Mouse (Mus musculus) kidney, postnatal 4 days (tissue): ENCODE measurements at regions not wholly inside any gene's neighbourhood (a gene's known extent, or its start where the extent isn't known, plus 50 kb on each side); places are given as distances from the start of the nearest gene placed in this dataset.

Experiments used
- DNase-seq, 2 experiments: peaks; one replicate each; pipeline ENCODE4 v3.0.0; 2021; ENCODE audit warnings: mixed read lengths in 2 of 2

DNA sequence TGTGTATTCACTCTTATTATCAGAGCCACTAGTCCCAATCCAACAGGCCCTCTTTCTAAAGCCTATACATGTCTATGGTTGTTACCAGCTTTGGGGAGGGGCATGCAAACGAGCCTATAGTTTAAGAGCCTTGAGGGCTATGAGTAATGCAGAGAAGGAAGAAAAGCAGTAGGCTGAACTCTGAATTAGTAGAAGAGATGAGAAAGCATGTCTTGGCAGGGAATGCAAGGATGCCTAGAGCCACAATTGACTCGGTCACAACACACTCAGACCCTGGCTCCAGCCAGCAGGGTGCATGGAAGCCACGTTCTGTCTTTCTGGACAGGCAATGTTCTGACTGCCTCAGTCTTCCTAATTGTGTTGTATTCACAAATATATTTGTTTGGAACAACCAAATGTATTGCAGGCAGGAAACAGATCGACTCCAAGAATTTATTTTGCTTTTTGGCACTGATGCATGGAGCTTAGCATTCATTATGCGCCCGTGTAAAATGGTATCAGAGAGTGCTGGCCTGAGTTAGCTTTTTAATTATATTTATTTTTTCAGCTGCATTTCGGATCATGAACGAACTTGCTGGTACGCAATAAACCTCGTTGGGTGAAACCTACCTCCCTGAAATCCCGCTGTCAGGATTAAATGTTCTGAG, 110.2 kb downstream of the Rybp start:
- no peak for DNase-seq

DNA sequence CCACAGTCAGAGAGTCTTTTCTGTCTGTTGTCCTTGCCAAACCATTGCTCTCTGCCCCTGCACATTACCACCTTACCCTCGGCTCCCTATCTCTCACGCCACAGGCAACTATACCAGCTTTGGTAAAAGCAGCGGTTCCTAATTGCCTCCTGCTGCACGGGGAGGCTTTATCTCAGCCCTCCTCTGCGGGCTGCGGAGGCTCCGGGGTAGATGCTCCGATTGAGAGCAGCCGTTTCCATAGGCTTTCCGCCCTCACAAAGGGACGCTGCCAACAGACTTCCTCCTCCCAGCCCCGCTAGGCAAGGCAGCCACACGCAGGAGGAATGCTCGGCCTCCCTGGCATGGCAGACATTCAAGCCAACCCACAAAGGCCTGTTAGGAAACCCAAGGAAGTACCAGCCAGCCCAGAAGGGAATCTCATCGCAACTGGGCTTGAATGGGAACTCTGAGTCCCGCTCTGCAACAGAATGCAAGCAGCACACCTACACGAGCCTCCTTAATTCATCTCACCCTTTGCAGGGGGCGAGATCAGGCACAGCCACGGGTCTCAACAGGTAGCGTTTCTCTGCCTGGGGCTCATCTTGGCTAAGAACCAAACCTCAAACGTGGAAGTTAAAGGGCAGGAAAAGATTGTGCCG, 116.5 kb downstream of the Rybp start:
- DNase-seq, result peak; percentile 55 to 61

DNA sequence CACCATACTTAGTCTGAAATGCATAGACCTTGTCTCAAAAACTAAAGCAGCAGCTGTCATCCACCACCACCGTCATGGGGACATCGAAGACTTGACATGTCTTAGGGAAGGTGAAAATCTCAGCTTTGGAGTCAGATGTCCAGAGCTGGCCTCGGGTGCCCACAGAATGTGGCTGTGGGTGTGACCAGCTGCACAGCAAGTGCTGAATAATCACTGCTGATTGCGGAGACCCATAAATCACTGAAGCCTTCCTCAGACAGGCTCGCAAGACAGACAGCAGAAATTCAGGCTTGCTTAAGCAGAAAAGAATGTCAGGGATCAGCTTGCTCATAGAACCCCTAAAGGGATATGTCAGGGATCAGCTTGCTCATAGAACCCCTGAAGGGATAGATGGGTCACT, 120.0 kb downstream of the Rybp start:
- DNase-seq, result no peak

DNA sequence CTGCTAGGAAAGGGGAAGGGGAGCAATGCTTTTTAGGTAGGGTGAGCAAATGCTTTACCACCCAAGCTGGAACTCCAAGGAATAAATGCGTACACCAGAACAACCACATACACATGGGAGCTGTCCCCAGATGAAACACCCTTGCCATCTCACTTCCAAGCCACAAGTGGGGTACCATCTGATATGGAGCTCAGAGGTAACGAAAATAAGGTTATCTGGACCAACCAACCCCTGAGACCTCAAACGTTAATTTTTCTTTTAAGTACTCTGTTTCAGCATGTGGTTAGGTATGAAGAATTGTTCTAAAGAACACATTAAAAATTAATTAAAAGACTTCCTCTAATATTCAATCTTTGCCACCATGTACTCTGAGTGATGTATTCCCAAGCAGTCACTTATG, 121.5 kb downstream of the Rybp start:
- no peak for DNase-seq

DNA sequence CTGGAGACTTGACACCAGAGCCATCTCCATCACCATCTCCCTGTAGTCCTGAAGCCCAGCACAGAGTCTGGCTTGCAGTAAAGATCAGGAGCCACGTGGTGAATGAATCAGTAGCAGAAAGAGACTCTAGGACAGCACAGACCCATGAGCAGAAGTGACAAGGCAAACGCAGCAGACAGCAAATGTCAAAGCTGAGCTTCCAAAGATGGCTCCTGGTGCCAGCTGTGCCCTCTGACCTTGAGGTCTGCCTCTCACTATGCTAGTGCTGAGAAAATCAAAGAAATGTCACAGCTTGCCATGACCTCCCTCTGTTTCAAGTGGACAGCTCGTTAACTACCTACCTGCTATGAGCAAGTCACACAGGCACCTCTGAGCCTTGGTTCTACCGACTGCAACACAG, 123.1 kb downstream of the Rybp start:
- no peak for DNase-seq

DNA sequence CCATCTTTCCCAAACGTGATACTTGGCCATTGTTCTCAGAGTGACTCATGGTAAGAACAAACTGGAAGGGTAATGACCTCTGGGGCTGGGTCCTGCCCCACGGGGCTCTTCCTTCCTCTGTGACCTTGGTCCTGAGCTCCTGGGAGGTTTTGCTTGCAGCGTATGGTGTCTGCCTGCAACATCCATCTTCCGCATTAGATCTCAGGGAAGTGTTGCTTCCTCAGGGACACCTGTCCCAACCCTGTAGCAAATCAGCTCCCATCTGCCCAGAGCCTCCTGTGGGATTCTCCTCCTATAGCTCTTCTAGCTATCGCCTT, 123.5 kb downstream of the Rybp start:
- DNase-seq, result no peak

DNA sequence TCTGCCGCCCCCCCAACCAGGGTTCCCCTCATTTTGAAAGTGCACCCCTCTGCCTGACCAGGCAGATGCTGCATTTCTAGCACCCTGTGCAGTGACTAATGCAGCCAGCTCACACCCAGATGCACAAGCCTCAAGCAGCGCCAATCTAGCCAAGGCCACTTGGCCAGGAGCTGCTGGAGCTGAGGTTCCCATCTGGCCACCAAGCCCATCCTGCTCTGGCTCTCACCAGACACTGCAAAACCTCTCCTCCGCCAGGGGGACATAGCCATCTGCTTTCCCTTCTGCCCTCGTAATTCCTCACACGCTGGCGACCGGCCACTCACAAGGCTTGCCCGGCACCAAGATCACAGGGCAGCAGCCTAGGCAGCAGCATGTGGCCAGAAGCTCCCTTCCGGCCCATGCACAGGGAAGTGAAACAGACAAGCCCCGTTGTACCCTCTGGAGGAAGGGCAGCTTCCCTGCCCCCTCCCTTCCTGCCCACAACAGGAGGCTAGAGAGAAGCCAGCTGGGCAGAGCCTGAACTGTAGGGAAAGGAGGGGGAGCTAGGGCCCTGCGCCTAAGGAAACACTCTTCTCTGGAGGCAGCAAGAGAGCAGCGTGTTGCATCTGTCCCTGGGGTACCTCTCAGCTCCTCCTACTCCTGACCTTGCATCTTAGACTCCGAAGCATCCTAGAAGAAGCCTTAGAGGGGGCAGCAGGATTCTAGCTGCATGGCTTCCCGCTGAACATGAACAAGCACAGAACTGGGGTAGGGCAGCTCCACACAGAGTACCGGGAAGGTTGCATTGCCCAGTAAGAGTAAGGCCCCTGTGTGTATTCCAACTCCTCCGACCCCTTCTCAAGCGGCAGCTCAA, 124.1 kb downstream of the Rybp start:
- DNase-seq, result peak; percentile 83 to 91

DNA sequence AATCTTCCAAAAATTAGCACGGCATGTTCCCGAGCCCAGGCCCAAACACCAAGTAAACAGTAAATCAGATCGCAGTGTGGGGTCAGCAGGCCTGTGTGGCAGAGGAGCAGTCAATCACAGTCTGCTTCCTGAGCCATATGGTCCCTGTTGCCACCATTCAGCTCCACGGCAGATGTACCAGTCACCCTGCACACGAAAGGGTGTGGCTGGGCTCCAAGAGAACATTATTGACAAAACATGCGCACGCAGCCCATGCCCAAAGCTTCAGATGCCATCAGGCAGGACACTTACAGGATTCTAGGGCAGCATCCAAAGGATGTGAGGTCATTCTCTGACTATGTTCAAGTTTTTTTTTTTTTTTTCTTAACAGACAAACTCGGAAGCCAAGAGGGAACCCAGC, 126.6 kb downstream of the Rybp start:
- DNase-seq, result no peak

DNA sequence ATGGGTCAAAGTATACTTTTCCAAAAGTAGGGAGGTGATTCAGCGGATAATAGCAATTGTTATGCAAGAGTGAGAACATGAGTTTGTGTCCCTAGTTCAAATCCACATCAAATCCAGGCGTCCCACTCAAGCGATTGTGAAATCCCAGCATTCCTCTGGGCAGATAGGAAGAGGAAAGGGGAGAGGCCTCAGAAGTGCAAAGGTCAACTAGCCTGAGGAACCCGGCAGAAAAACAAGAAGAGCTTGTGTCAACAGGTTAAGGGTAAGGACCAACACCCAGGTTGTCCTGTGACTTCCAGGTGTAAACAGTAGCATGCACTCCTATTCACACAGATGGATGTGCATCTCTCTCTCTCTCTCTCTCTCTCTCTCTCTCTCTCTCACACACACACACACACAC, 127.5 kb downstream of the Rybp start:
- no peak for DNase-seq

DNA sequence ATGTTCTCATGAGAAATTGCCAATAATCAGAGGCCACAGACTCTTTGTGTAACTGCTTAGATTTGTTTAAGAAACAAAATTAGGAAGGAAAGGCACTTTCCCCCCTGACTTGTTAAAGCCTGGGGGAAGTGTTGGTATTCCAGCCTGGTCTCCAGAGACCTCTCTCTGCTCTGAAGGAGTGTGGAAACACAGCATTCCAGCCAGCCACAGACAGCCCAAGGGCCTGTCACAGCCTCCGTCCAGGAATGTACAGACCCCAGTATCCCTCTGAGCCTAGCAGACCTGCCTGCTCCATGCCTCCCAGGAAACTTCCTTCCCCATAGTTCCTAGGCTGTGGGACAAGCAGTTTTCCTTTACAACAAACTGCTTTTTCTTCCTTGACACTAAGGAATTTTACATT, 128.0 kb downstream of the Rybp start:
- DNase-seq, result peak in 1 of 2 experiments; percentile 43

DNA sequence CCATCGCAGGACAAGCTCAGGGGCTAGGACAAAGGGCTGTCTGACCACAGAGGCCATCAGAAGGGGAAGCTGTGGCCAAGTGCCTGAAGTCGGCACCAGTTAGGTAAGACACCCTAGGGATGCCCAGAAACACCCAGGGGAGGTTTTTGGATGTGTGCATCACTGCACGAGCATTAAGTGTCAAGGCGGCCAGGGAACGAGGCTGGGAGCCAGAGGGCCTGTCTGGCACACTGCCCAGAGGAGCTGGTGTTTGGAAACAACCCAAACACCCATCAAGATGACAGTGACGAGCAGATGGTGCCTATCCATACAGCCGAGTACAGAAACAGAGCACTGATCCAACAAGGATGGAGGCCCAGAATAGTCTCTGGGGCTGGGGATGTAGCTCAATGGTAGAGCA, 130.0 kb downstream of the Rybp start:
- DNase-seq, result peak; percentile 57

DNA sequence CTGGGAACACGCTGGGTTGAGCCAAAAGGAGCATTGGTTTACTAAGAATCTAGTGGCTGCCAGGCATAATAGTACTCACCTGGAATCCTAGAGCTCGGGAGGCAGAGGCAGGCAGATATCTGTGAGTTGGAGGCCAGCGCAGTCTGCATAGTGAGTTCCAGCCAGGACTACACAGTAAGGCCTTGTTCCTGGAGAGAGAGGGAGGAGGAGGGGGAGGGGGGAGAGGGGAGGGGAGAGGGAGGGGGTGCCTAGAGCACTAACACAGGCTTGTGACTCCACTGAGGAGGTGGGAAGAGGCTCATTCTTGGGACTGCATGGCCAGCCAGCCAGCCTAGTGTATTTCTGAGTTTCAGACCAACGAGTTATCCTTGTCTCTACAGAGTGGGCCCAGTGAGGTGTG, 131.1 kb downstream of the Rybp start:
- no peak for DNase-seq

DNA sequence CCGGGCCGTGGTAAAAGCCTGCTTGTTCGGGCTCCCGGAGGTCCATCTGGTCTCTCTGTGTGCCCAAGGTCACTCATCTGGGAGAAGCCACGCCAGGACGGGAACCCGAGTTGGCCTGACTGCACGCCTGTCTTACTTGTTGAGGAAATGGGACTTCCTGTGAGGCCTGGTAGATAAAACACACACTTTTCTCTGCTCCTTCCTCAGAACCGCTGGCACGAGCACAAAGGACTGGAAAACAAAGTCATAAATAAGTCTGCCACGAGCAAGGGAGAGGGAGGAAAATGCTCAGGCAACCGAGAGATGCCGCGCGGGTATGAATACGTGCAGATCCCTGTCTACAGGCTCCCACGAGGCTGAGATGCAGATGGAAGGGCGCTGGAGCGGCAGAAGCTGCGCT, 131.6 kb downstream of the Rybp start:
- DNase-seq, result peak; percentile 70 to 80

DNA sequence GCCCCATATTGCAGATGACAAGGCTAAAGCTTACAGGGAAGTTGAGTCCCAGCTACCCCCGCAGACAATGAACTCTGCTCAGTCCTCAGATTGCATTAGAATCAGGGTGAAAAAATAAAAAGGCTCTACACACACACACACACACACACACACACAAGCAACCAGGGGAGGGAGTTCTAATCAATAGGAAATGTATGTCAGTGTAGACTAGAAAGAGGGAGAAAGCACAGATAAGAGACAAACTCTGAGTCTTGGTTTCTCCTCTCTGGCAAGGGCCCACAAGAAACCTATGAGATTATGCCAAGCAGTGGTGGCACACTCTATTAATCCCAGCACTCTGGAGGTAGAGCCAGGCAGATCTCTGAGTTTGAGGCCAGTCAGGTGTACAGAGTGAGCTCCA, 135.8 kb downstream of the Rybp start:
- DNase-seq, result no peak

DNA sequence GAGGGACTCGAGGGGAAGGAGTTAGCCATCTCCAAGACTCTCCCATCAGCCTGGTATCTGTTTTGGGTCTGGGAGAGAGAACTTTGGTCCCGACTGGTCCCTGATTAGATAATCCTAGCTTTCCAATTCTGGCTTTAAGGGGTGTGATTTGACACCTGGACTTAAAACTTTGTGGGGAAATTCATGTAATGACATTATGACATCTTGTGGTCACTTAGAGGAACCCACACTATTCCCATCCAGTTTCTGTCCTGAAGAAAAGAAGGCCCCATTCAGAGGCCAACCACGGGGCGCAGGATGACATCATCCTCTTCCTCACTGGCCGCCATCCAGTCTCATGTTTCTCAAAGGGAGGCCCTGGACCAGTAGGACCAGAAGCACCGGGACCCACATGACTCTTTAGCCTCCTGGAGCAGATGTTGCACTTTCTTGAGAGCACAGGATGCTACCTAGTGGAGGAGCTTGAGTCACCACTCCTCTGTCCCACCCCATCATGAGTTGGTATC, 136.5 kb downstream of the Rybp start:
- DNase-seq, result no peak

DNA sequence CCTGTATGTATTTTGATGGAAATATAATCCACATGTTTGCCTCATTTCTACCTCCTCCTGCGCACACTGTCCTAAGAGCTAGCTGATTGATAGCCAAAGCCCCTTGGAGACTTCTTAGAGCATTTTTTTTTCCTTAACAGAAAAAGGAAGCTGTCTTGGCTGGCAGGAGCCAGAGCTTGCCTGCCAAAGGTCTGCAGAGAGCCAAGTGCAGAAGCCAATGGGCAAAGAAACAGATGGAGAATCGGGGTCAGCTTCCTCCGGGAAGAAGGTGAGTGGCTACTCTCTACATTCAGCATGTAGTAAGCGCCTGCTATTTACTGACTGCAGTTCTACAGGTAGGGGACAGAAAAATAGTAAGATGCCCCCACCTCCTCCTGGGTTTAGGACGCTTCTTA, 137.8 kb downstream of the Rybp start:
- DNase-seq, result no peak

DNA sequence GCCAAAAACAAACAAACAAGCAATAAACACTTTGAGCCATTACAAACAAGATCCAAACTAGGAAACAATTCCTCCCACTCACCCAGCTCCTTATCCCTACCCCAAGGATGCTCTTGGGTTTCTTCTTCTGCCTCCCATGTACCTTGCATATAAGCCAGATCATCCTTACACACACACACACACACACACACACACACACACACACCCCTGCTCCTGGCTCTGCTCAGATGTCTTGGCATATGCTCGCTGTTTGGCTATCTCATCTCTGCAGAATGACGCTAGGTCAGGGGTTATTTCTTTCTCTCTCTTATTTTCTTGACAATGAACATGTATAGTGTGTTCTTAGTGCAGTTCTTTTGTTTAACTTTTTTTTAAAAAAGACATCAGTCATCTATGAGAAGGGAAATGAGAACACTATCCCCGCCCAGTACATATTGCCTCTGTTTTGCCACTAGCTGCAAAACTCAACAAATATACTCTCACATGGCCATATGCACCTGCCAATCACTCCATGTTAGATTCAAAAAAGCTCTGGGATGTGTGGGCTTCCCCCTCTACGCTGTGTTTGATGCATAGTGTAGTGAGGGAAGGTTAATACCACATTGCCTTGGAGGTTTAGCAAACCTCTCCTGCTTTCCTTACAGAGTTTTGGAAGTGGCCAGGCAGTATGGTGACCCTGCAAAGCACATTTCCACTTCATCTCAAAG, 138.4 kb downstream of the Rybp start:
- DNase-seq, result no peak

DNA sequence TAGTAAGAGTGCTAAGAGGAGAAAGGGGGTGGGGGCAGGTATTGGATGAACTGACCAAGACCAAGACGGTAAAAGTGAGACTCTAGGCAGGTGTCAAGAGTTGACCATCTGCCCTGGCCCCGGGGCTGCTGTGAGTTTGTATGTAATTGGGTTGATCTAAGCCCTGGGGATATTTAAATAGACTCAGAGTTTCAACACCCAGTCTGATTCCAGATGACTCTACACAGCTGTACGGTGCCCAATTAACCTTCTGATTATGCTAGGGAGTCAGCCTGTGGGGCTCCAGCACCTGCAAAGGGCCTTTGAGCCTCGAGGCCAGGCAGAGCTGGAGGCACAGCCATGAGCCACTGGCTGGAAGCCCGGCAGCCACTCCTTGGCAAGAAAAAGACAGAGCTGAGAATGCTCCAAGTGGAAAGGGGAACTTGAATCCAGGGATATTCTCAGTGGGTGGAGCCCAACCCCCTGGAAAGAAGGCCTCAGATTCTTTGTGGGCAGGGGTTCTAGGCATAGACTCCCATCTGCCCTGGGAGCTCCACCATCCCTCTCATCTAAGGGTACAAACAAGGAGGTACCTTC, 140.8 kb downstream of the Rybp start:
- no peak for DNase-seq

DNA sequence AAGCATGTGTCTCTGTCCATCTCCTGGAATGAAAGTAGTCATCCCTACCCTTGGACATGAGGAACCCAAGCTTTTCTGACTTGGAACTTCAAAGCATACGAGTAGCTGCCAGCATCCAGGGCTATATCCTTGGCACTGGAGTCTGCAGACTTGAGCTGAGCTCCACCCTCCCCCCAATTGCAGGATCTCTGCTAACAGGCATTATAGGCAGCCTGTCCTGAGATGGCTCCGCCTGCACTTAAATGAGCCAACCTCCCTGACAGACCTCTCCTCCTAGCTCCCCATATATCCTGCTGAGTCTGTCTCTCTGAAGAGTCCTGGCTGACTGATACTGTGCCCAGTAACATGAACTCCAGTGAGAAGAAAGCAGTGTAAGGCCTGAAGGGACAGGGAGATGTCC, 141.4 kb downstream of the Rybp start:
- DNase-seq, result no peak

DNA sequence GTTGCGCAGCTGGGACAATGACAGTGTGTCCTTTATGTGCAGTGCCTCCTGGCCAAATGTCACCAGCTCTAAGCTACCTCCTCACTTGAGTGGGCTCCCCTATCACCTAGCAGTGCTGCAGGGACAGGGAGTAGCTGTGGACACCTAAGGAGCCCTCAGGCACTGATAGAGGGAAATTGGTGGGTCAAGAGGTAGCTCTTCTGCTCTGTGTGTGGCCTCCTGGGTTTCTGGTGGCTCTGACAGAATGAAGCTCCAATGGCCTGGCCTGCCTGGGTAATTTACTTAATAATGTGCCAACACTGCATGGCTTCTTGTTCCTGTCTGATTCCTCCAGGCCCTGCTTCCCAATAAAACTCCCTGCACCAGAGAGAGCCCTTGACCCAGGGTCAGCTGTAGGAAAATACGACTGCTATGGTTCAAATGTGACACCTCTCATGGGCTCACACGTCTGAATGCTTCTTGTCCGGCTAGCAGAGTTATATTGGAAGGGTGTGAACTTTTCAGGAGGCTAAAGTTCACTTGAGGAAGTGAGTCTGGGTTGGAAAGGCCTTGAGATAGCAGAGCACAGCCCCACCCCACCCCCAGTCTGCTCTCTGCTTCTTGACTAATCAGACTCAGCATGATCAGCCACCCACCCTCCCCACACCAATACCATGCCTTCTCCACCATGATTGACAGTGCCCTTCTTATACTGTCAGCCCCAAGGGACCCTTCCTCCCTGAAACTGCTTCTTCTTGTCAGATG, 142.6 kb downstream of the Rybp start:
- DNase-seq, result no peak

DNA sequence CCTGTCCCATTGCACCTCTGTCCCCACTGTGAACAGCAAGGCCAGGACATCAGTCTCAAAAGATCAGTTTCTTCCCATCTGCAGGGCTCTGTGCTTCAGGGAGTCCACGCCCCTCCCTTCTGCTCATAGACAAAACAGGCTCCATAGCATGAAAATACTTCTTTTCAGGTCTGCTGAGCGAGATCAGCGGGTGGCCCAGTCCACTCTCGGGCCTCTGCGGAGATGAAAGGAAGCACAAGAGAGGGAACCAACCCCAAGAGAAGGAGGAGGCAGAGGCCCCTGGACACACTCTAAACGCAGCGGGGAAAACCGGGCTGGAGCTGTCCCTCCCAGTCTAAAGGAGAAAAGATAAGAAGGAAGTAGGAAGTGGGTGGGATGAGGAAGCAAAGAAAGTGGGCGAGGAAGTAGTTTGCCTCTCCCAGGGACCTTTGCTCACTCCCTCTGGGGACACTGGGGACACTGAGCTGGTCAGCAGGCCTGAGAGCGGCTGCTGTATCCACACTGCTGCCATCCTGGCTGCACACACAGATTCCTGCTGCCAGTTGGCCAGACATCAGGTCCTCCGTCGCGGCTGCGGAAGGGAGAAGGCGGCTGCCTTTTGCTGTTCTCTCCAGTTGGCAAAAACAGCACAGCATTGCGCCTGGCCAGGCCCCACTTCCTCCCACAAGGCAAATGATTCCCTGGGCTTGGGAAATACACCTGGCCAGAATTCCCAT, 143.5 kb downstream of the Rybp start:
- peak; percentile 63 to 70 for DNase-seq

DNA sequence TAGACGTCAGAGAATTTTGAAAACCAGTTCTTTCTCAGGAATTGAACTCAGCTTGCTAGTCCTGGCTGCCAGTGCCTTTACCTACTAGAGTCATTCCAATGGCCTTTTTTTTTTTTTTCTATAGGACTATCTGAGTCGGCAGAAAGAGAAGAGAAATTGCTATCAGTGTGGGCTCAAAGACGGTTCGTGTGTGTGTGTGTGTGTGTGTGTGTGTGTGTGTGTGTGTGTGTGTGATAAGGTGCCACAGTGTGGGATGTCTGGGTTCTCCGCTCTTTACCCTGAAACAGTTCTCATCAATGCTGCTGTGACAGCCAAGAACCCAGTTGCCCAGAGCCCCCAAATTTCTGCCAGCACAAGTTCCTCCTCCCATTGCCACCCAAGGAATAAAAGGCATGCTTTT, 146.1 kb downstream of the Rybp start:
- no peak for DNase-seq
